Mouse (Mus musculus) midbrain, embryonic 10.5 days (tissue): ENCODE results near the gene Parp16. TPM values are rescaled to one million over a fixed set of nuclear protein-coding genes. Genes with fewer than 3 reads are reported as not detected.
"Not testable (repeated sequence)": the region's sequence is repeated elsewhere in the genome, so short reads cannot be mapped to it uniquely, and the experiment has no call there.

Experiments
- DNase-seq: peaks from one replicate; pipeline ENCODE4 v3.0.0-alpha.2; 2017; ENCODE audit warnings: low spot score
- H3K27ac ChIP-seq: fragments of 300-500 bp; sonication (generic); replicated peaks from 2 replicates; pipeline ENCODE4 v1.5.1; 2016; ENCODE audit warnings: mild to moderate bottlenecking
- H3K27me3 ChIP-seq: fragments of 300-500 bp; sonication (generic); 2 replicates; pipeline ENCODE4 v1.6.1; 2016; ENCODE audit warnings: low read depth, mild to moderate bottlenecking; ENCODE audit not compliant: poor library complexity, severe bottlenecking
- H3K36me3 ChIP-seq: fragments of 300-500 bp; sonication (generic); 2 replicates; pipeline ENCODE4 v1.6.1; 2016; ENCODE audit warnings: mild to moderate bottlenecking, moderate library complexity
- H3K4me1 ChIP-seq: fragments of 300-500 bp; sonication (generic); 2 replicates; pipeline ENCODE4 v1.6.1; 2016
- H3K4me3 ChIP-seq: fragments of 300-500 bp; sonication (generic); 2 replicates; pipeline ENCODE4 v1.5.1; 2016; ENCODE audit warnings: mild to moderate bottlenecking, moderate library complexity
- H3K9me3 ChIP-seq: fragments of 300-500 bp; sonication (generic); replicated peaks from 2 replicates; pipeline ENCODE4 v1.6.1; 2016; ENCODE audit warnings: mild to moderate bottlenecking
- WGBS: fragments of 180-500 bp; shearing (Covaris S2); methylation state at CpG from one replicate; pipeline ENCODE4 v1.1.7; 2016; 5-methylcytosine and 5-hydroxymethylcytosine counted together
- polyA plus RNA-seq: library from polyadenylated mRNA; unstranded; fragments of >200 nt; fragmentation: Nextera tagmentation; extraction: Ambion mirVana; gene quantifications from 2 replicates; pipeline ENCODE4 v1.2.1, GENCODE M21; 2016

Gene Parp16
- polyA plus RNA-seq, 1 experiment from 2014 or later = 7.9 TPM

GRCm38 (mm10) chr9:65202165-65202754 is 7.1 kb downstream of the Parp16 start:
- Histone ChIP-seq H3K36me3 (no peaks in the 10 kb centered on the region), H3K4me1 (peaks cover 35% of the 10 kb centered on the region), H3K9me3 (no peaks in the 10 kb centered on the region), H3K27ac (peak overlapping the region; percentile 91), H3K4me3 (peak overlapping the region; percentile 53), H3K27me3 (no peaks in the 10 kb centered on the region)
- no peak for DNase-seq
- 34% methylated on average over 11 of the region's 11 CpGs for WGBS

- H3K9me3 ChIP-seq = no peaks in the 10 kb centered on the region
- no peak overlapping the region for H3K4me3 ChIP-seq
- no peak overlapping the region for H3K27ac ChIP-seq
- H3K27me3 ChIP-seq = no peaks in the 10 kb centered on the region
- 73% methylated on average over 11 of the region's 11 CpGs for WGBS
- no peaks in the 10 kb centered on the region for H3K36me3 ChIP-seq
- H3K4me1 ChIP-seq = peaks cover 19% of the 10 kb centered on the region
- no peak for DNase-seq
These were observed 10.1 kb downstream of the Parp16 start for GRCm38 (mm10) chr9:65205049-65205815.

GRCm38 (mm10) chr9:65207041-65207815 is 12.1 kb downstream of the Parp16 start:
- not testable (repeated sequence) for H3K27me3 ChIP-seq, H3K9me3 ChIP-seq, DNase-seq, H3K27ac ChIP-seq, H3K36me3 ChIP-seq, H3K4me3 ChIP-seq
- WGBS = 93% methylated on average over 9 of the region's 9 CpGs
- peaks cover 13% of the 10 kb centered on the region for H3K4me1 ChIP-seq

GRCm38 (mm10) chr9:65208293-65209179 is 13.4 kb downstream of the Parp16 start:
- whole genome bisulfite sequencing = 93% methylated on average over 32 of the region's 32 CpGs

GRCm38 (mm10) chr9:65211598-65211997 is 16.4 kb downstream of the Parp16 start:
- no peaks in the 10 kb centered on the region for H3K9me3 ChIP-seq
- no peak overlapping the region for H3K27ac ChIP-seq
- peaks cover 26% of the 10 kb centered on the region for H3K4me1 ChIP-seq
- no peaks in the 10 kb centered on the region for H3K36me3 ChIP-seq
- no peak overlapping the region for H3K4me3 ChIP-seq
- peaks cover 6% of the 10 kb centered on the region; the same call in 1 of the 2 replicates for H3K27me3 ChIP-seq
- WGBS = 43% methylated on average over 1 of the region's 1 CpGs
- DNase-seq = no peak

More at GRCm38 (mm10) chr9:65208293-65209179, 13.4 kb downstream of the Parp16 start:
- H3K9me3 ChIP-seq = no peaks in the 10 kb centered on the region
- H3K27ac ChIP-seq = 0 out of 2 replicates have a peak overlapping the region, but pooled peaks have one; percentile 28
- peaks cover 9% of the 10 kb centered on the region; the same call in 1 of the 2 replicates for H3K4me1 ChIP-seq
- no peaks in the 10 kb centered on the region for H3K36me3 ChIP-seq
- H3K4me3 ChIP-seq = no peak overlapping the region
- no peak for DNase-seq
- H3K27me3 ChIP-seq = no peaks in the 10 kb centered on the region

GRCm38 (mm10) chr9:65214425-65214777 is 19.2 kb downstream of the Parp16 start:
- DNase-seq = peak; percentile 49
- Histone ChIP-seq H3K9me3 (no peaks in the 10 kb centered on the region), H3K4me1 (peaks cover 28% of the 10 kb centered on the region), H3K27me3 (peaks cover 8% of the 10 kb centered on the region; the same call in 1 of the 2 replicates), H3K4me3 (peak overlapping the region; percentile 75), H3K27ac (peak overlapping the region; percentile 93), H3K36me3 (no peaks in the 10 kb centered on the region)
- WGBS = 27% methylated on average over 10 of the region's 10 CpGs

GRCm38 (mm10) chr9:65214778-65215493 is 19.8 kb downstream of the Parp16 start:
- peaks cover 28% of the 10 kb centered on the region for H3K4me1 ChIP-seq
- DNase-seq = peak; percentile 90
- H3K9me3 ChIP-seq = no peaks in the 10 kb centered on the region
- WGBS = under 1% methylated on average over 59 of the region's 59 CpGs
- peak overlapping the region; percentile 93 for H3K27ac ChIP-seq
- no peaks in the 10 kb centered on the region for H3K36me3 ChIP-seq
- H3K4me3 ChIP-seq = peak overlapping the region; percentile 75
- H3K27me3 ChIP-seq = peaks cover 8% of the 10 kb centered on the region; the same call in 1 of the 2 replicates

- Histone ChIP-seq H3K9me3 (no peaks in the 10 kb centered on the region), H3K4me3 (peak overlapping the region; percentile 75), H3K27ac (peak overlapping the region; percentile 93), H3K27me3 (peaks cover 8% of the 10 kb centered on the region; the same call in 1 of the 2 replicates), H3K4me1 (peaks cover 29% of the 10 kb centered on the region), H3K36me3 (no peaks in the 10 kb centered on the region)
- WGBS = 13% methylated on average over 31 of the region's 31 CpGs
- no peak for DNase-seq
These were observed 20.5 kb downstream of the Parp16 start for GRCm38 (mm10) chr9:65215494-65216126.

GRCm38 (mm10) chr9:65216972-65217371 is 21.8 kb downstream of the Parp16 start:
- H3K36me3 ChIP-seq = no peaks in the 10 kb centered on the region
- no peak for DNase-seq
- WGBS = 71% methylated on average over 8 of the region's 8 CpGs
- no peaks in the 10 kb centered on the region for H3K9me3 ChIP-seq
- no peak overlapping the region for H3K4me3 ChIP-seq
- no peak overlapping the region for H3K27ac ChIP-seq
- H3K27me3 ChIP-seq = peaks cover 8% of the 10 kb centered on the region; the same call in 1 of the 2 replicates
- peaks cover 31% of the 10 kb centered on the region for H3K4me1 ChIP-seq

GRCm38 (mm10) chr9:65217661-65218060 is 22.5 kb downstream of the Parp16 start:
- Histone ChIP-seq H3K27ac (no peak overlapping the region), H3K4me1 (peaks cover 31% of the 10 kb centered on the region), H3K36me3 (no peaks in the 10 kb centered on the region), H3K9me3 (no peaks in the 10 kb centered on the region), H3K4me3 (no peak overlapping the region), H3K27me3 (peaks cover 8% of the 10 kb centered on the region; the same call in 1 of the 2 replicates)
- no peak for DNase-seq
- WGBS = 76% methylated on average over 6 of the region's 6 CpGs

- Histone ChIP-seq H3K27me3 (peaks cover 8% of the 10 kb centered on the region; the same call in 1 of the 2 replicates), H3K4me3 (no peak overlapping the region), H3K4me1 (peaks cover 31% of the 10 kb centered on the region), H3K36me3 (no peaks in the 10 kb centered on the region), H3K9me3 (no peaks in the 10 kb centered on the region), H3K27ac (no peak overlapping the region)
- WGBS = 78% methylated on average over 1 of the region's 1 CpGs
- DNase-seq = no peak
These were observed 23.8 kb downstream of the Parp16 start for GRCm38 (mm10) chr9:65218916-65219315.
